Mouse (Mus musculus): ENCODE results near the gene Tspan9.

Tspan9 gene

DNA sequence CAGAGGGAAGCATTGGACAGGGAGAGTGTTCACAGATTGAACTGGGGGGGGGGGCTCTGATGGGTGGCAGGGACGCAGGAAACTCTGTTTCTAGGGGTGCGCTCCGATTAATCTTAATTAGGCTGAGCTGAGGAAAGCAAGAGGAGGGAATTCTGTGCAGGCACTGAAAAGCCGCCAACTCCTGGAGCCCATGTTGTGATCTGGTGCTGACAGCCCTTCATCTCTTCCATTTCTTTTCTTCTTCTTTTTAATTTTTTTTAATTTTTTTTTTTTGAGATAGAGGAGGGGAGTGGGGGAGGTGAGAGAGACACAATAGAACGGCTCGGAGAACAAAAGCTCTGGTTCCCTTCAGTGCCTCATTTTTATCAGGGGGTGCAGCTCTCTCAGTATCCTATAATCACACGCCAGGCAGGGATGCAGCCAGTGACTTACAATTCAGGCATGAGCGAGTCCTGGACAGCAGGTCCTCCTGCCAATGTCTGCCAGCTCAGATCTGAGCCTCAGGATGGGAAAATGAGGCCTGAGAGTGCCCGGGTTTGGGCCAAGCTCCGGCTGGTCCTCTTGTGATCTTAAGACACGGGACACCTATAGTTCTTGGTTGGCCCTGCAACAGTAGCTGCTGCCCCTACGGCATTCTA, 72.4 kb downstream of the Tspan9 start:
- DNase-seq, result no peak

DNA sequence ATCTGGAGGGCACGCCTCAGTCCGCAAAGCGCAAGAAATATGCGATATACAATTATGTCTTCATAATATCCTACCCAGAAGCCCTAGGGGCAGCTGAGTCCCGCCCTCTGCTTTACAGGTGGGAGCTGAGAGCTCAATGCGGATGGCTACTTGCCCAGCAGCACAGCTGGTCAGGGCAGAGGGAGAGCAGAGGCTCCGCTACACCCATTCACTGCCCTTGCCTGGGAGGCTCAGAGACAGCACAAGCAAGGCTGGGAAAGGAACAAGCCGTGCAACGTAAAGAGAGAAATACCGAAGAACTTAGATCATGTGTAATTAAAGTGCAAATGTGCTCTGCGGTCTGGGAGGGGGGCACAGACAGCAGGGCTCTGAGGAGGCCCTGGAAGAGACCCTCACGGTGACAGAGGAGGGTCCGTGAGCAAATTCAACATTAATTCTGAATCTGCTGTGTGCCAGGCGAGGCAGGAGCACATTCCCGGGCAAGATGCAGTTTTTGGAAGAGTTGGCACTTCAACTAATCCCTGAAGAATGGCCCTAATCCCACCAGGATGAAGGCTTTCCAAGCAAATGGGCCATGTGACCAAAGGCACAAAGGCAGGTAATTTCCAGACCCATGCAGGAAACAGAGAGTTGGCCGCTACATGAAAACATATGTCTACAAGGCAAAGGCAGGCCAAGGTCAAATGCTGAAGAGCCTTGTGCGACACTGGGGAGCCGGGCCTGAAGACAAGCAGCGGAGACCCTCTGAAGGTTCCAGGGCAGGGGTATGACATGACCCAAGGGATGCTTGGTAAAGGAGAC, 73.1 kb downstream of the Tspan9 start:
- no peak for DNase-seq

DNA sequence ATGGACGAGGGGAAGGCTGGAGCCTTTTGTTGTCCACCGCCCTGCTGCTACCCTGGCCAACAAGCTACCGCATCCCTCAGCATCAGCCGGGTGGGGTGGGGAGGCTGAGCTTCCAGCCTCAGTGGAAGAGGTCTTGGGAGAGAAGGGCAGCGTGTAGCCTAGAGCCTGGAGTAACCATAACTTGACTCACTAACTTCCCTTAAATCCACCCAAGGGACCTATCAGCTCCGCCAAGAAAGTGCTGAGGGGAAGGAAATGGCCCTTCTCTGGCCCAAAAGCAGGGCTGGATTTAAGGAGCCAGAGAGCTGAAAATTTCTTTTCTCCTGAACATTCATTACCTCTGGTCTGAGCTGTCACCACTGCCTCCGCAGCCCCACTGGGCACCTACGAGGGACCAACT, 75.2 kb downstream of the Tspan9 start:
- DNase-seq, result no peak

DNA sequence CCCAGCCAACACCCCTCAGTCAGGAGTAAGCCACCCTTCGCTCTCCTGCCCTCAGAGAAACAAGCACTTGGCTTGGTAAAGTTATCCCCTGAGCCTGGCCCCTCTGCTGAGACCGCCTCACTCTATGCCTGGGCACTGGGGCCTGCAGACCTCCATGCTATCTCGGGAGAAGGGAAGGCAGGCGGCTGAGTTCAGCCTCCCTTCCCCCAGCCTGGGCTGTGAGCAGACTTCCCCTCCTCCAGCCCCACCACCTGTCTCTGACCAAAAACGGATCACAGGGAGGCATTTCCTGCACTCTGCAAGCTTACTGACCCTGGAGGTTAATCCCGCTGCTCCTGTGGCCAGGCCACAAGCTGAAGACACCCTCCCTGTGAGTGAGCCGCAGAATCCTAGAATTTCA, 77.4 kb downstream of the Tspan9 start:
- DNase-seq, result no peak

DNA sequence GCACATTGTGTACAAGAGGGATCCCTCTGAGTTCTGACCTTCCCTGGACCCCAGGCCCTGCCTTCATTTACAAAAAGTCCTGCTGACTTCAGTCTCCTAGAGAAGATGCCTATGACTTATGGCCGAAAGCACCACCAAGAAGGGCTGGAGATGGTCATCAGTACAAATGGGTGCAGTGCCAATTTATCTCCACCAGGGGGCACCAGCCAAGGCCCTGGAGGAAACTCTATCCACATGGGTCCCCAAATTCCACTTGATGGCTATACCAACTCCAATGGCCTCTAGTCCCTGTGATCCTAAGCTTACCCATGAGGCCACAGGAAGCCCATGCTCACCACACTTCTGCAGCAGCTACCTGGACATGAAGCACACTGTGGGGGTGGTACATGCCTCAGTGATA, 79.9 kb downstream of the Tspan9 start:
- DNase-seq, result no peak

DNA sequence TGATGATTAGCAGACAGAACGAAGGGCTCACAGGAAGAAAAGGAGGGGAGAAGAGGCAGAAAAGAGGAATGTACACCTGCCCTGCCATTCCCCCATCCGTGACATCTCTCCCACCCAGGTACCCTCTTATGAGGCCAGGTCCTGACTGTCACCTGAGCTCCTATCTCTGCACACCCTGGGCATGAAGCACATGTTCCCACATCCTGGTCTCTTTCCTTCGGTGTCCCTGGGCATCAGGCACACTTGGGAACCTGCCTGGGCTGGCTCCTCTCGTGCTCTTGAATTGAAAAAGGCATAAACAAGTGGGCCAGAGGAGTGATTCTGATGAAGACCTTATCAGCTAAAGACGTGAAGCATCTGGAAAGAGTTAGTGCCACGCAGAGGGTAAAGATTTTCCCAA, 80.6 kb downstream of the Tspan9 start:
- DNase-seq, result no peak

DNA sequence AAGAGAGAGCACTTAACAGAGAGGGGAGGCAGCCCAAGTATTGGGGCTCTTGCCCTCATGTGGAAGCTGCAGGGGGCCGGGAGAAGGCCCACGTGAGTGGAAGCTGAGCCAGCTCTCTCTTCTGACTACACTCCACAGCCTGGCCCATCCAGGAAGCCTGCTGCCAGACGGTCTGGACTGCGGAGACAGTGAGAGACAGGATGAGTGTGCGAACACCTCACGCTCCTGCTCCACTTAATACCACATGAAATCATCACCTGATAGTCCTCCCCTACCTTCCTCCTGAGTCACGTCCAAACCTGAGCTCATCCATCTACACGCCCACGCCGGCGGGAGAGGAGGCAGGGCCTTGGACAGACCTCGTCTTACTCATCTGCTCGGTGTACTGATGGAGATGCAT, 81.2 kb downstream of the Tspan9 start:
- no peak for DNase-seq

DNA sequence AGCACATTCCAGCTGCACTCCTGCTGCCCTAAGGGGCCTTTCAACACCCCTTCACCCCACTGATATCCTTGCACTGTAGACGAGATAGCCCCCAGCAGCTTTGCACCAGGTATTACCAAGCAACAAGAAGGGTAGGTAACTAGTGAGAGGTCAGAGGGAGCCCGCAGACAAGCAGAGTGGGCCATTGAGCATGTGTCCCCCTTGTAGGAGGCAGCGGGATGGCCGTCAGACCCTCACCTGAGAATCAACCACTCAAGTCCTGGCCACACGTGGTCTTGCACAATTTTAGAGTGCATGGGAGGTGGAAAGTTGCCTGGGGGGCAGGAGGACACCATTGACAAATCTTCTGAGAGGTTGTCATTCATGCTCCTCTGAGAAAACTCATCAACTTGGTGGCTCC, 82.1 kb downstream of the Tspan9 start:
- DNase-seq, result no peak

DNA sequence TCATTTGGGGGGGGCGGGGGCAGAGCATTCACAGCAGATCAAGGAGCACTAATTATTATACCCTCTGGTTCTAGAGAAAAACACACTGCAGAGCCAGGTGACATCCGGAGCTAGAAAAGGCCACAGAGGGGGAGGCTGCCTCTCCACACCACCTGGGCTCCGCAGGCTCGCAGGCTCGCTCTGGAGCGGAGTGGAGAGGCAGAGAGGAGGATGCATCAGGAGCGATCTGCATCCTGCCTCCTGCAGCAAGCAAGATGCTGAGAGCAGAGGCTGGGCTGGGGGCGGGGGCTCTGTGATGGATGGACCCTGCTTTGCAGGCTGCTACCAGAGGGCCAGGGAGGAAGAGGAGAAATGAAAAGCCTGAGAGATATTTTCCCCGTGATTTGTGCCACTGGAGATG, 84.8 kb downstream of the Tspan9 start:
- DNase-seq, result no peak

DNA sequence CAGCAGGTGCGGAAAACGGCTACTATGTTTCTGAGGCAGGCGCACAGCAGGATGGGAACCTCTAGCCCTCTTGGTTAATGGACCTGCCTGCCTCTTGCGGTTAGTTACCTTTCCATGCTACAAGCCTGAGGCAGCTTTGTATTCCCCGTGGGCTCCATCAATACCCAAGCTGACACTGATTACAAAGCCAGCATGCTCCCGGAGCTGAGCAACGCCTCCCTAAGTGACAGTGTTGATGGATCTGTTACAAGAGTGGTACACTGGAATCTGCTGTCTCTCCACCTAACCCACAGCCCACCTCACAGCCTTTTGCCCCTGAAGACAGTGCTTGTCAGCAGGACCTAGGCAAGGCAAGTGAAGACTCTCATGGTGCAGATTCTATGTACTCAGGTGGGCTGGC, 85.2 kb downstream of the Tspan9 start:
- no peak for DNase-seq

DNA sequence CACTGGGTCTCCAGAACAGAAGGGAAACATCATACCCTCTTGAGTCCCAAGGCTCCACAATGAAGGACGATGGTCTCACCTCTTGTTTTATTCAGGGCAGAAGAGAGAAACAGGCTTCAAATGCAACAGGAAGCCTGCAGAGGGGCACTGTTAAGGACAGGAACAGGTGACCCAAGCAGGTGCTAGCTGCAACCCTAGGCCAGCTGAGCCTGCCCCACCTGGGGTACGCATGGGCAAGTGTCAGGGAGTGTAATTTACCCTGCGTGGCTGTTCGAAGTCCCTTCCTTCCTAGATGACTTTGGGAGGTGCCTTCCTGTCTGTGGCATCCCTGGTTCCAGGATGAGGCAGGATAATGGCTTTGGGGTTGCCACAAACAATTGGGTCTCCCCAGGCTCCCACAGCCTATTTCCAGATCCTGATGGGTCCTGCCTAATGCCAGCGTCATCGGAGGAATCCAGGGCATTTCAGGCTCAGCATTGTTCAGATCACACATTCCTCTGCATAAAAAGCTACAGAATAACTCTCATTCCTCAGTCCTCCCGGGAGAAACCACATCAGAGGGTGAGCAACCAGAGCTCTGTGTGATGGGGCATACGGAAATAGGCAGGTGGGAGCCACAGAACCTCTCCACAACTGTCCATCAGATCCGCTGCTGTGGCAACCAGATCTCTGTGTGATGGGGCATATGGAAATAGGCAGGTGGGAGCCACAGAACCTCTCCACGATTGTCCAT, 90.2 kb downstream of the Tspan9 start:
- DNase-seq, result no peak

DNA sequence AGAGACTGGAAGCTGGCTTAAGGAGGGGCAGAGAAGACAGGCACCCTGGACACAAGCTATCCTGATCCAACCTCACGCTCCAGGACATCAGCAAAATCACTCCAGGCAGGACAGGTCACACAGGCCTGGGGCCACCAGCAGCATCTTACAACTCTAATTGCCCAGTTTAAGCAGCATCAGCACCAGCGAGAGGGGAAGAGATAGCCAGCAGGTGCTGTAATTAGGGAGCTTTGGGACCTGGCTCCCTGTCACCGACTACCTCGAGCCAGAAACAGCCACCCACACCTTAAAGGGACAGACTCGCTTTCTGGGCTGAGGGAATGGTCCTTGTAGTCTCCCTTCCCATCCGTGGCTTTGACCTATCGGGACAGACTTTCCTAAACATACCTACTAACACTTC, 95.7 kb downstream of the Tspan9 start:
- no peak for DNase-seq

DNA sequence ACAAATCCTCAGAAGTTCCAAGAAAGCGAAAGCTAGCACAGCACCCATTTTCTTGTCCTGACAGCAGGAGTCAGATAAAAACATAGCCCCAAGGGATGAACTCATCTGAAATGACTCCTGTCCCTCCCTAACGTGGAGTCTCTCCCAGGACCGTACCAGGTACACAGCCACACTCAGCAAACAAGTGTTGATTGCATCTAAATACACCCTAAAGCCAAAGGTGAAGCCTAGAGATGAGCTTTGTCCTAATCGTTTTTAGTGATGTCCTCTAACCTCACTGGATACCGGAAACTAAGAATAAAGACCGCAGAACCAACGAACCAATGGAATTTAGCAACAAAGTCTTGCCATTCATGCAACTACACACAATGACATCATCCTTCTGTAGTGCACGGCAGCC, 96.2 kb downstream of the Tspan9 start:
- no peak for DNase-seq

DNA sequence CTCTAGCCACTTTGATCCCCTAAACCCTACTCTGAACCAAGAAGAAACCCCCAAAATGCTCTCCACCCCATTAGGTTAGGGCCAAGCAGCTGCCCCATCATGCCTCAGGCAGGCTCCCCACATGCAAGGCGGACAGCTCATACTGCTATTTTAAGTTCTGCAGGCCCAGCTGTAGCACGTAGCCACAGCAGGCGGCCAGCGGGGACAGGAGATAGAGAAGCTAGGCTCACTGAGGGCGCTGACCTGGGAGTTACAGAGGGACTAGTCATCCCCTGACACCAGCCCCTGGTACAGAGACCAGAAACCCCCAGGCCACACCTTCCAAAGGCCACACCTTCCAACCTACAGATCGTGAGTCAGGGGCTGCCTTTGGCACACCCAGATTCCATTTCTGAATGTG, 96.6 kb downstream of the Tspan9 start:
- no peak for DNase-seq

DNA sequence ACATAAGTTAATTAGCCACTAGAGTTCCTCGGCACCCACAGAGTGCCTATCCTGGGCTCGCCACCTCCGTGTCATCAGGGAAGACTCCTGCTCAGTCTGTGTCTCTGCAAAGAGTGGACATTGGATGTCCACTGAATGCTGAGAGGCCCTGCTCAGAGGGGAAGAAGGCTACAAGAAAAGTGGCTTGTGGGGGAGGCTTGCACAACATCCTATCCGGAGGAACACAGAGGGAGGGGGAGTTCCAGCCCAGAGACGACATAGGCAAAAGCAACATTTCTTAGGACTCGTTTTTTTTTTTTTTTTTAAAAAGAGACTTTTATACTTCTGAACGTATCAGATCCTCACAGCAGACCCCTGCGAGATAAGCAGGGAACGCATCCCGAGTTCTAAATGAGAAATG, 98.7 kb downstream of the Tspan9 start:
- DNase-seq, result no peak

DNA sequence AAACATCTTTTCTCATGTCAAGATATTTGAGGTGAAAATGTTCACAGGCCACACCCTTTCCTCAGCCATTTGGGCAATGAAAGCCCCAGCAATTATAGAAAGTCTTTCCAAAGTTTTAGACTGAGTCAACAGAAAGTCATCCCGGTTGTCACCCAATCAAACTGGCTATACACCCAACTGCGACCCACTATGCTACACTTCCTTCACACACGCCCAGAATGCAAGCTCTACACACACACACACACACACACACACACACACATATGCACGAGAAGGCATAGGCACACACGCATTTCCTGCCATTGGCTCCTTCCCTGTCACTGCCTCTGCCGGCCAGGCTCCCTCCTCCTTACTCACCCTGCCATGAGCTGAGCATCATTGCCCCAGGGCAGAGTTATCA, 99.9 kb downstream of the Tspan9 start:
- DNase-seq, result no peak

DNA sequence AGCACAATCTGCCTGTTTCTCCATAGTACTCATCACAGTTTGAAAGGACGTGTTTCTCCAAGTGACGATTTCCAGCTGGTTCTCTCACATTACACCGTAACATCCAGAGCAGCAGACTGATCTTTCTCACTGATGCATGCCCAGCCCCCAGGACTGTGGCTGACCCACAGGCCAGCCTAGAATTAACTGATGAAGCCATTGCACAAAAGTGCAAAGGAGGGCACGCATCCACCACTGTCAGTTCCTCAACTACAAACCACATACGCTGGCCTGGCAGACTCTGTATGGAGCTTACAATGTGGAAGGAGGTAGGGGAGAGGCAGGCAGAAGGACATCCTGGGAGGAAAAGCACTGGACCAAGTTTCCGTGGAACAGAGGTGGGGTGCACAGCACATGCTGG, 101.6 kb downstream of the Tspan9 start:
- no peak for DNase-seq

DNA sequence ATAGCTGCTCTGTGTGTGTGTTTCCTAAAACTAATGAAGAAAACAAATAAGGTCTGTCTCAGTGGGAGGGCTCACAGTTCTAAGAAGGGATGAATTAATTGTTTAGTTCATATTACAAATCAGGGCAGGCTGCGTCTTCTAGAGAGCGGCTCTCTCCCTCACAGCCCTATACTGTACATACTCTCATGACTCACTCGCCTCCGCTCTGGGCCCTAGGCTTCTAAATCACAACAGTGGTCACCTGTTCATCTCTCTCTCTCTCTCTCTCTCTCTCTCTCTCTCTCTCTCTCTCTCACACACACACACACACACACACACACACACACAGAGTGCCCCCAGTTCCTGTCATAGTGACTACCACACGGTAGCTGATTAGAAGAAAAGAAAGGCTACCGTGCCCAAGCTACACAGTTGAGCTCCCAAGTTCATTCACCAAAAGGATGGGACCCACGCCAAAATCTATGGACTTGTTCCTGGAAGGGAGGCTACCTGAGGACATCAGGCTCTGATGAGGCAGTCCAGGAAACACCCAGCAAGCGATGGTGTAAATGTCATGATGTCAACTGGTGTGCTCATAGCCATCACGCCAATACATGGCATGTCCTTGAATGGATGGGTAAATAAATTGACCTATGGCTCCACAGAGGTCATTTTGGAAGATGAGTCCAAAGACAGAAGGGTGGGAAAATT, 104.2 kb downstream of the Tspan9 start:
- DNase-seq, result no peak

DNA sequence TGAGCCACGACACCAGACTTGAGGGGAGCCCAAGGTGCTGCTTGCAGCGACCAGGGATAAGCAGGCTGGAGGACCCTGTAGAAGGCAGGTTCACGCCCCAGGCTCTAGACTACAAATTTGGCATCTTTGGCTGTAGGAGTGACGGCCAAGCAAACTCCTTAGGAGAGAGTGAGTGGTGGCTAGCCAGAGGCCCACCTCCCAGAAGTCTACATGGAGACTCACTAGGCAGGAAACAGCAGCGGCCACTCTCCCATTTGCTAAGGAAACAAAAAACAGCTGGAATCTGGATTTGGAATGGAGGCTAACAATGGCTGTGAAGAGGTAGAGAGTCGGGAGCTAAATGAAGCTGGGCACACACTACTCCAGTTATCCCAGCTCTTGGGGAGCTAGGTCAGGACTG, 104.8 kb downstream of the Tspan9 start:
- no peak for DNase-seq

DNA sequence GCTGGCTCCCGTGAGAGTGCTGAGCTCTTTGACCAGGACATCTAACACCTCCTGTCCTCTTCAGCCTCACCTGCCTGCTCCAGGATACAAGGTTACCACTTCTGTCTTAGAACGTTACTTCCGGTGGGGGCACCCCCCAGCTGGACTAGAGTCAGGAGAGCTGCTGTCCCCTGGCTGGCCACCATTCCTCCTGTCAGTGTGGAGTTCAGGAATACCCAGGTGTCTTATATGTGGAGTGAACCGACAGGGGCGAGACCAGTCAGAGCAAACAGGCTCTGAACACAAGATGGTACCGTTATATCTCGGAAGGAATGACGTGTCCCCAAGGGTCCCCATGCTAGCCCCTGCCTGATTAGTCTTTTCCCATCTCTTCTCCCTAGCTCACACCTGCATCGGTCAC, 106.8 kb downstream of the Tspan9 start:
- DNase-seq, result no peak

DNA sequence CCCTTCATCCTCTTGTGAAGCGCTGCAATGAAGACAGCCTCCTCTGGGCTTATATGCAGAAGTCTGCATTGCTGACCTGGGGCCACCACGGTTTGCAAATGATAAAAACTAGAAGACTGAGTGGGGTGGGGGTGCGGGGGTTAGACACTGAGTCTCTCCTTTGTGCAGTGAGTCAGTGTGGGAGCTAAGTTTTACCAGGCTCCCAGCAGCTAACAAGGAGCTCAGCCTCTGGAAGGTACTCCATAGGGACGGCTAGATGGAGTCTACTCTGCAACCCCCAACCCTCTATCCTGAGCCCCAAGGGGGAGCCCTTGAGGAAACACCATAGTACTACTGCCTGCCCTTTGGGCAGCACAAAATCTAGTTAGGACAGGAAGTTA, 107.5 kb downstream of the Tspan9 start:
- no peak for DNase-seq

DNA sequence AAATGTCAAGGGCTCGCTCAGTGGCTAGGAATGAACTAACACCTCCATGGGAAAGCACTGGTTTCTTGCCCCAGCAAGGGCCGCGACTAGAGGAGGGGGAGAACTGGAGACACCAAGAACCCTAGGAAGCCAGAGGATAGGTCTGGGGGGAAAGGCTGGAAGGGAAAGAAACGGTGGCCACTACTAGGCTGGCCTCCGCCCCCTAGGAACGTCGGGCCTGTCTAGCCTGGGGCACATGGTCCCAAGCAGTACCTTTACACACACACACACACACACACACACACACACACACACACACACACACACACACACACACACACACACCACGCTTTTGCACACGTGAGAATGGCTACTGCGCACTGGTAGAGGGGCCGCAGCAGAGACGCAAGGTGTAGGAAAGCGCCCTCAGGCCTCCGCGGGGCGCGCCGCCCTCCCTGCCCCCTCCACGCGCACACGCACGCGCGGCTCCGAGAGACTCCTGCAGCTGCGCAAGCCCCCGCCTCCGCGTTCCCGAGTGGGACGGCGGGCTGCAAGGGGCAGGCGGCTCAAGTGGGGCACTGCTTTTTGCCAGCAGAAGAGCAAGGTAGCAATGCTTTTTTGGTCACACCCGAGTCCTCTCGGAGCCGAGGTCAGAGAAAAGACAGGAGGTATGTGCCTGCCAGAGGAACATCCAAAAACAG, 108.0 kb downstream of the Tspan9 start:
- DNase-seq, result peak; percentile 75

All from right cerebral cortex, postnatal 25 days (tissue).